Mouse (Mus musculus): ENCODE measurements around the gene Erc2. TPM values are rescaled to one million over a fixed set of nuclear protein-coding genes. Genes with fewer than 3 reads are reported as not detected.

Erc2 gene
- polyA plus RNA-seq, 1 experiment from 2014 or later: 90.7 TPM

DNA sequence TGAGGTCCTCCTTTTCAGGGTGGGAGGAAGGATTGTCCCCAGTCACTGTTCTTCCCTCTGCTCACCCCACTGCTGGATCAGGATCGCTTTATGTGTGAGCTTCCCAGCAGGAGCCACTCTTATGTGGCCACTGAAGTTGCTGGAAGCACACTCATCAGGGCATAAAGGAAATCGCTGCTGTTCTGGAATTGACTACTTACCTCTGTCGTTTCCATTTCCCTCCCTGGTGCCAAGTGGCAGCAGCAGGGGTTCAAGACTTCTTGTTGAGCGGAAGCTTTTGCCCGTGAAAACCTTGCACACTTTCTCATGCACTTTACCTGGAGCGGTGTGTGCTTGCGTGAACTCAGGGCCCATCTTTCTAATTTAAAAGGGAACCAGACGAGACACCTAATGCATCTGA is 652 bp upstream of the Erc2 start:
- H3K27me3 ChIP-seq (ENCODE audit: control insufficient read depth, insufficient read depth, low read length): no peaks in the 10 kb centered on the region
- H3K4me2 ChIP-seq (ENCODE audit: low read length): peak overlapping the region; percentile 71
- 47% methylated on average over 8 of the region's 8 CpGs for WGBS

DNA sequence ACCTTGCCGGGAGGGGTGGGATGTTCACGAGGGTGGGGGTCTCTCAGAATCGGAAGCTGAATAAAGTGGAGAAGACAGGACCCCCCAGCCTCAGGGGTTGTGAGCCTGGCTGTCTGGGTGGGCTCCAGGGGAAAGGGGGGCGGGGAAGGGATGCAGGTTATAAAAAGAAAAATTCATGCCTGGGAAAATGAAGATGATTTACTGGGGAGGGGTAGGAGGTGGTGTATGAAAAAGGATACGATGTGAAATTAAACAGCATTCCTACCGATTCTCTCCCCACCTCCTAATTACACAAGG is 643 bp downstream of the Erc2 start:
- peaks cover 5% of the 10 kb centered on the region; the same call in 1 of the 2 replicates for H3K4me1 ChIP-seq (ENCODE audit: control insufficient read depth, insufficient read depth, low read length)
- H3K27ac ChIP-seq (replicated peaks; ENCODE audit: low read depth, low read length): peak overlapping the region; percentile 90
- peak overlapping the region; percentile 83 for H3K4me3 ChIP-seq (replicated peaks; ENCODE audit: low read depth, low read length)
- H3K36me3 ChIP-seq (ENCODE audit: control insufficient read depth, insufficient read depth, low read length): no peaks in the 10 kb centered on the region
- peak overlapping the region; percentile 71 for H3K4me2 ChIP-seq (ENCODE audit: low read length)
- no peaks in the 10 kb centered on the region for H3K9me3 ChIP-seq (ENCODE audit: control insufficient read depth, low read length)
- under 1% methylated on average over 6 of the region's 6 CpGs for WGBS
- DNase-seq (peak; percentile 65), ATAC-seq (ENCODE audit: low FRiP score, low TSS enrichment) (no peak)
- peak overlapping the region; percentile 90 for H3K9ac ChIP-seq (replicated peaks; ENCODE audit: low read length)
- H3K27me3 ChIP-seq (ENCODE audit: control insufficient read depth, insufficient read depth, low read length): no peaks in the 10 kb centered on the region

More for the DNA sequence above, 652 bp upstream of the Erc2 start:
- Histone ChIP-seq H3K27ac (replicated peaks; ENCODE audit: low read depth, low read length) (peak overlapping the region; percentile 90), H3K4me1 (ENCODE audit: control insufficient read depth, insufficient read depth, low read length) (peaks cover 5% of the 10 kb centered on the region; the same call in 1 of the 2 replicates), H3K4me3 (replicated peaks; ENCODE audit: low read depth, low read length) (peak overlapping the region; percentile 83), H3K36me3 (ENCODE audit: control insufficient read depth, insufficient read depth, low read length) (no peaks in the 10 kb centered on the region), H3K9me3 (ENCODE audit: control insufficient read depth, low read length) (no peaks in the 10 kb centered on the region), H3K9ac (replicated peaks; ENCODE audit: low read length) (no peak overlapping the region; the same call in 1 of the 2 replicates)
- ATAC-seq (ENCODE audit: low FRiP score, low TSS enrichment) (no peak), DNase-seq (no peak)

DNA sequence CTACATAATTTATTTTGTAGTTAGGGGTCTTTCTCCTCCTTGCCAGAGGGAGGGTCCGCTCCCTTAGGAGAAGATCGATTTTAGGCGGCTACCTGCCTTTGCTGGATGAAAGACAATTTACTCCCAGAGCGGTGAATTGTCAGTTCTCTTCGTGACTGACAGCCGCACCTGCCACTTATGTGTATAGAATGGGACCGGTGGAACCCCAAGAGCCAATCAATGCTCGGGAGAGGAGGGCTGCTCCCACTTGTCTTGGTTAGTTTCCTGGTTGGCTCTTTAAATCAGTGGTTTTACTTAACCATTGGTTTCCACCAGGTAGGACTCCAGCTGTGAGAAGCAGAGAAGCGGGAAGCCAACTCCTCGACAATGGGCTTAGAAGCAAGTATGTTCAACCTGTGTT is 1.1 kb downstream of the Erc2 start:
- ATAC-seq (ENCODE audit: low FRiP score, low TSS enrichment): peak; percentile 72; the same call in 1 of the 2 replicates
- Histone ChIP-seq H3K4me1 (ENCODE audit: control insufficient read depth, insufficient read depth, low read length) (peaks cover 5% of the 10 kb centered on the region; the same call in 1 of the 2 replicates), H3K4me2 (ENCODE audit: low read length) (peak overlapping the region; percentile 71), H3K9ac (replicated peaks; ENCODE audit: low read length) (peak overlapping the region; percentile 90), H3K4me3 (replicated peaks; ENCODE audit: low read depth, low read length) (peak overlapping the region; percentile 83), H3K27me3 (ENCODE audit: control insufficient read depth, insufficient read depth, low read length) (no peaks in the 10 kb centered on the region), H3K9me3 (ENCODE audit: control insufficient read depth, low read length) (no peaks in the 10 kb centered on the region), H3K27ac (replicated peaks; ENCODE audit: low read depth, low read length) (peak overlapping the region; percentile 90; the same call in 1 of the 2 replicates), H3K36me3 (ENCODE audit: control insufficient read depth, insufficient read depth, low read length) (no peaks in the 10 kb centered on the region)
- DNase-seq: peak; percentile 89
- 3% methylated on average over 10 of the region's 10 CpGs for WGBS

DNA sequence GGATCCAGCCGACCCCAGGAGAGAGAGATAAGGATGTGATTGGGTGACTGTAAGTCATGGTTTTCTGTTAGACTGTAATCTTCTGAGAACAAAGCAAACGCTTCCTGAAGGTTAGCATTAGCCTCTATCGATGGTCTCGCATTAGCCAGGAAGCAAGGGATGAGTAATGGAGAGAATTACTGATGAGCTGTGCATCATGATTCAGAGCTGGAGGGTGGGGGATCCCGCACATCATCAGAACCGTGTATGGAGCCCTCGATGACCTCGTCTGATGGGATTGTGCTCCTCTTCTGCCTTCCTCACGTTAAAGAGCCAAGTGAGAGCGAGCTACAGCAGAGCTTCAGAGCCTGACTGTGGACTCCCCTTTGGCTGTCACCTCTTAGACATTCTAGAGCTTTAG is 6.5 kb downstream of the Erc2 start:
- WGBS: 70% methylated on average over 10 of the region's 10 CpGs
- H3K9ac ChIP-seq (replicated peaks; ENCODE audit: low read length): no peak overlapping the region
- no peak overlapping the region for H3K4me2 ChIP-seq (ENCODE audit: low read length)
- ATAC-seq (ENCODE audit: low FRiP score, low TSS enrichment) (no peak), DNase-seq (no peak)
- H3K27me3 ChIP-seq (ENCODE audit: control insufficient read depth, insufficient read depth, low read length): no peaks in the 10 kb centered on the region
- H3K27ac ChIP-seq (replicated peaks; ENCODE audit: low read depth, low read length): no peak overlapping the region
- no peak overlapping the region for H3K4me3 ChIP-seq (replicated peaks; ENCODE audit: low read depth, low read length)
- no peaks in the 10 kb centered on the region for H3K36me3 ChIP-seq (ENCODE audit: control insufficient read depth, insufficient read depth, low read length)
- peaks cover 14% of the 10 kb centered on the region for H3K4me1 ChIP-seq (ENCODE audit: control insufficient read depth, insufficient read depth, low read length)
- H3K9me3 ChIP-seq (ENCODE audit: control insufficient read depth, low read length): no peaks in the 10 kb centered on the region

DNA sequence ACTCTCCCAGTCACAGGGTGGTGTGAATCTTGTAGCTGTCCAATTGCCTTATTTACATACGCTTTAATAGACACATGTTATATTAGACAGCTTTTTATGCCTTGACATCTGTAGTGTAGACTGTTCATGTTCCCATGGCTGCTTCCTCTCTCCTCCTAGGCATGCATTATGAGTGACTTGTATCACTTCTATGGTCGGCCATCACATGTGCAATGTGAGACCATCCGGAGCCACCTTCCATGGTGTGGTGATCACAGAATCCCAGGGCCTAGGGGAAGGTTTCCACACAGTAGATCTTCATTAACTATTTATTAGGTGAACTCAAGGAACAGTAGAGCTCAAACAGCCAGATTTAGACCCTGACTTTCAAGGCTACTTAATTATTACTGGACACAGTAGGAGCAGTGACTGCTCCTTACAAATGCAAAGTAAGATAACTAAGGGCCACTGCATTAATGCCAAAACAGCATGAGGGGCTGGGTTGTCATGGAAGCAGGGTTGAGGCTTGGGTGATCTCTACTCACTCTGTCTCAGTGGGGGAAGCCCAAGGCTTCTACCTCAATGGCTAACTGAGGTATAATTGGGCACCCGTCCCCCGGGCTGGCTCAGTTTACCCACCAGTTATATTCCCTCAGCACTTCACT is 7.3 kb downstream of the Erc2 start:
- Histone ChIP-seq H3K36me3 (ENCODE audit: control insufficient read depth, insufficient read depth, low read length) (no peaks in the 10 kb centered on the region), H3K4me3 (replicated peaks; ENCODE audit: low read depth, low read length) (no peak overlapping the region), H3K4me2 (ENCODE audit: low read length) (no peak overlapping the region), H3K27ac (replicated peaks; ENCODE audit: low read depth, low read length) (no peak overlapping the region), H3K4me1 (ENCODE audit: control insufficient read depth, insufficient read depth, low read length) (peaks cover 14% of the 10 kb centered on the region), H3K27me3 (ENCODE audit: control insufficient read depth, insufficient read depth, low read length) (no peaks in the 10 kb centered on the region), H3K9ac (replicated peaks; ENCODE audit: low read length) (no peak overlapping the region), H3K9me3 (ENCODE audit: control insufficient read depth, low read length) (no peaks in the 10 kb centered on the region)
- DNase-seq (peak; percentile 28), ATAC-seq (ENCODE audit: low FRiP score, low TSS enrichment) (no peak)
- WGBS: 31% methylated on average over 5 of the region's 5 CpGs

DNA sequence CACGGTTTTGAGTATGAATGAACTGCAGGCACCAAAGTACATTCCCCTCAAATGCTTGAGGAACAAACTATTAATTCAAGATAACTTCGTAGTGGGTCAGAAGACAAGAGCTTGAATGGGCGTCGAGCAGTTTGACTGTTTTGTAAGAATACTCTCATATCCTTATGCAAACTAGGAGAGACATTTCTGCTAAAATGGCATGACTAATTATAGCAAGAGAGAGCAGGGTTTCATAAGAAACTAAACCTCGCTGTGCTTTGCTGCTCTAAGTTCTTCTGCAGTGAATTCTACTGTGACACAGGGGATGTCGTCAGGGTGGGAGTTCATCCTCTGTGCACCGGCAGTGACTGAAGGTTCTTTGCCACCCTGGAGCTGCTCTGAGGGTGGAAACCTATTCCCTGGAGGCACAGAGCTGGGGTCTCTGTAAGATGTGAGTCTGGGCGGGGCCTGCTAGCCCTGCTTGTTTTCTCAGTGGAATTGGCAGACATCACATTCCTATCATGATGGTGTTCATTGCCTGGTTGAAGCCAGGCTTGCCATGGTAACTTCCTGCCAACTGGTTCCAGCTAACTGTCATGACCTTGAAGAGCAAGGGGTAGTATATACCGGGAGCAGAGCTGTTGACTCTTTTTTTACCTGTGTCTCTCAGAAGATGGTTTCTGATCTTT is 8.9 kb downstream of the Erc2 start:
- H3K9ac ChIP-seq (replicated peaks; ENCODE audit: low read length): no peak overlapping the region
- no peak for DNase-seq
- H3K4me2 ChIP-seq (ENCODE audit: low read length): no peak overlapping the region
- no peak overlapping the region for H3K4me3 ChIP-seq (replicated peaks; ENCODE audit: low read depth, low read length)
- no peaks in the 10 kb centered on the region for H3K36me3 ChIP-seq (ENCODE audit: control insufficient read depth, insufficient read depth, low read length)
- no peak overlapping the region for H3K27ac ChIP-seq (replicated peaks; ENCODE audit: low read depth, low read length)
- peaks cover 14% of the 10 kb centered on the region for H3K4me1 ChIP-seq (ENCODE audit: control insufficient read depth, insufficient read depth, low read length)
- ATAC-seq (ENCODE audit: low FRiP score, low TSS enrichment): no peak
- WGBS: 79% methylated on average over 9 of the region's 9 CpGs
- no peaks in the 10 kb centered on the region for H3K9me3 ChIP-seq (ENCODE audit: control insufficient read depth, low read length)
- no peaks in the 10 kb centered on the region for H3K27me3 ChIP-seq (ENCODE audit: control insufficient read depth, insufficient read depth, low read length)

DNA sequence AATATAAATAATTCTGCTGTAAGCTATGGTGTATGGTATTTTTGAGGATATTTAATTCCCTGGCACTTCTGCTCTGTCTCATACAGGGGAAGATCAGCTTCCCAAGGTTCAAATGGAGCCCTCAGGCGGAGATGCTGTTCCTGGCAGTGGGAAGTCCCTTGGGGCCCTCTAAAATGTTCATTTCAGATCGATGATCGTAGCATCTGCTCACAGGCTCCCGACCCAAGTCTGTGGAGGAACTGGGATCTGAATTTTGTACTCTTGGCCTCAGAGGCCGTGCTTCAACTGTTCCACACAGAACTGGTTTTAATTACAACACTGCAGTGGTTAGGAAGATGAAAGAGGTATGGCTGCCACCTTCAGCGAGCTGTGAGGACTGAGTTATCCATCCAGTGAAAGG is 12.5 kb downstream of the Erc2 start:
- ATAC-seq (ENCODE audit: low FRiP score, low TSS enrichment) (no peak), DNase-seq (peak; percentile 36)
- H3K9ac ChIP-seq (replicated peaks; ENCODE audit: low read length): no peak overlapping the region
- no peaks in the 10 kb centered on the region for H3K36me3 ChIP-seq (ENCODE audit: control insufficient read depth, insufficient read depth, low read length)
- H3K27ac ChIP-seq (replicated peaks; ENCODE audit: low read depth, low read length): no peak overlapping the region
- H3K9me3 ChIP-seq (ENCODE audit: control insufficient read depth, low read length): no peaks in the 10 kb centered on the region
- WGBS: 58% methylated on average over 6 of the region's 6 CpGs
- no peak overlapping the region for H3K4me2 ChIP-seq (ENCODE audit: low read length)
- peaks cover 12% of the 10 kb centered on the region for H3K4me1 ChIP-seq (ENCODE audit: control insufficient read depth, insufficient read depth, low read length)
- H3K4me3 ChIP-seq (replicated peaks; ENCODE audit: low read depth, low read length): no peak overlapping the region
- H3K27me3 ChIP-seq (ENCODE audit: control insufficient read depth, insufficient read depth, low read length): no peaks in the 10 kb centered on the region

DNA sequence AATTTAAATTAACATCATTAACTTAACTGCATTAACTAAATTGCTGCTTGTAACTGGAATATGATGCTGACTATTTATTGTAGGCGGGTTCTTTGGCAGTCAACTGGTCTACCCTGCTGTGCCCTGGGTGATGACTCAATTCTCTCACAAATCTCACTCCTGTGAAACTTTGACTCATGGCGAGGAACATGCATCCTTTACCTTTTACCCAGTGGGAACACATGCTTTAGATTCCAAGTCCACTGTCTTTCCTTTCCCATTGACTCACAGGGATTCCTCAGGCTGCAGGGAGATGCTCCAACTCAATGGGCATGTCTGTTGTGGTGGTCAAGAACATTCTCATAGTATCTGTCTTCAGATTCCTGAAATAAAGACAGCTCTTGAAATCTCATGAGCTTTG is 14.3 kb downstream of the Erc2 start:
- WGBS: 92% methylated on average over 2 of the region's 2 CpGs

DNA sequence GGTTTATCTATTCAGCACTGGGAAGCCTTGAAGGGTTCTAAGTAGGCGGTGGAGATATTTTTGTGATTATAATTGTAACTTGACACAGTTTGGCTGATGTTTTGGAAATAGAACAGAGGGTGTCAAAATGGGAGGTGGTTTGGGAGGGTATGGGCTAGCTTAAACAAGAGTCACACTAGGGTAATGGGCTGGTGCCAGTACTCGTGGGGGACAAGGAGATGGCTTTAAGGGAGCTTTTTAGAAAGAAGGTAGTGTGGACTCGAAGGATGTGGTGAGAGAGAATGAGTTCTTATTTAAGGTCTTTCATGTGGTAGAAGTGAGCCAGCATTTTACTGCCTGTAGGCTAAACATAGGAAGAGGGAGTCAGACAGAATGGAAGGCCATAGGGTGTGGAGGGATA is 19.2 kb downstream of the Erc2 start:
- no peaks in the 10 kb centered on the region for H3K36me3 ChIP-seq (ENCODE audit: control insufficient read depth, insufficient read depth, low read length)
- 87% methylated on average over 3 of the region's 3 CpGs for WGBS
- H3K27me3 ChIP-seq (ENCODE audit: control insufficient read depth, insufficient read depth, low read length): no peaks in the 10 kb centered on the region
- no peak for ATAC-seq (ENCODE audit: low FRiP score, low TSS enrichment)
- H3K4me1 ChIP-seq (ENCODE audit: control insufficient read depth, insufficient read depth, low read length): no peaks in the 10 kb centered on the region
- no peaks in the 10 kb centered on the region for H3K9me3 ChIP-seq (ENCODE audit: control insufficient read depth, low read length)
- no peak overlapping the region for H3K9ac ChIP-seq (replicated peaks; ENCODE audit: low read length)
- no peak overlapping the region for H3K4me3 ChIP-seq (replicated peaks; ENCODE audit: low read depth, low read length)
- no peak overlapping the region for H3K4me2 ChIP-seq (ENCODE audit: low read length)
- no peak for DNase-seq
- no peak overlapping the region for H3K27ac ChIP-seq (replicated peaks; ENCODE audit: low read depth, low read length)

More for the DNA sequence above, 14.3 kb downstream of the Erc2 start:
- Histone ChIP-seq H3K4me3 (replicated peaks; ENCODE audit: low read depth, low read length) (no peak overlapping the region), H3K9me3 (ENCODE audit: control insufficient read depth, low read length) (no peaks in the 10 kb centered on the region), H3K27me3 (ENCODE audit: control insufficient read depth, insufficient read depth, low read length) (no peaks in the 10 kb centered on the region), H3K9ac (replicated peaks; ENCODE audit: low read length) (no peak overlapping the region), H3K36me3 (ENCODE audit: control insufficient read depth, insufficient read depth, low read length) (no peaks in the 10 kb centered on the region), H3K27ac (replicated peaks; ENCODE audit: low read depth, low read length) (no peak overlapping the region), H3K4me2 (ENCODE audit: low read length) (no peak overlapping the region), H3K4me1 (ENCODE audit: control insufficient read depth, insufficient read depth, low read length) (no peaks in the 10 kb centered on the region; the same call in 1 of the 2 replicates)
- ATAC-seq (ENCODE audit: low FRiP score, low TSS enrichment) (no peak), DNase-seq (no peak)

Data from midbrain, embryonic 14.5 days (tissue).